Mouse (Mus musculus): ENCODE results near the gene Thsd4. TPM values are rescaled to one million over a fixed set of nuclear protein-coding genes. Genes with fewer than 3 reads are reported as not detected.

The Thsd4 gene
- polyA plus RNA-seq, 1 experiment from 2014 or later, result 4.3 TPM

GRCm38 (mm10) chr9:60305204-60305840 lies 216.5 kb downstream of the Thsd4 start:
- Histone ChIP-seq H3K9ac (ENCODE audit: low read depth, low read length) (no peak overlapping the region), H3K27me3 (ENCODE audit: control insufficient read depth, insufficient read depth, low read depth, low read length) (no peaks in the 10 kb centered on the region; the same call in 1 of the 2 replicates), H3K36me3 (ENCODE audit: control insufficient read depth, insufficient read depth, low read length) (no peaks in the 10 kb centered on the region), H3K27ac (ENCODE audit: low read length) (no peak overlapping the region), H3K4me3 (ENCODE audit: low read depth, low read length) (no peak overlapping the region), H3K9me3 (replicated peaks; ENCODE audit: control insufficient read depth, low read length, poor library complexity, severe bottlenecking) (peaks cover 6% of the 10 kb centered on the region), H3K4me1 (ENCODE audit: control insufficient read depth, insufficient read depth, low read length) (peaks cover 6% of the 10 kb centered on the region; the same call in 1 of the 2 replicates), H3K4me2 (ENCODE audit: low read length) (no peak overlapping the region)
- ATAC-seq, result no peak
- 98% methylated on average over 2 of the region's 2 CpGs for WGBS

- Histone ChIP-seq H3K4me3 (ENCODE audit: low read depth, low read length) (no peak overlapping the region), H3K9ac (ENCODE audit: low read depth, low read length) (no peak overlapping the region), H3K9me3 (replicated peaks; ENCODE audit: control insufficient read depth, low read length, poor library complexity, severe bottlenecking) (peaks cover 6% of the 10 kb centered on the region), H3K36me3 (ENCODE audit: control insufficient read depth, insufficient read depth, low read length) (no peaks in the 10 kb centered on the region), H3K27me3 (ENCODE audit: control insufficient read depth, insufficient read depth, low read depth, low read length) (no peaks in the 10 kb centered on the region), H3K4me1 (ENCODE audit: control insufficient read depth, insufficient read depth, low read length) (no peaks in the 10 kb centered on the region), H3K27ac (ENCODE audit: low read length) (no peak overlapping the region), H3K4me2 (ENCODE audit: low read length) (no peak overlapping the region)
- ATAC-seq, result no peak
- 75% methylated on average over 2 of the region's 2 CpGs for WGBS
Observed at GRCm38 (mm10) chr9:60296276-60296675, 225.6 kb downstream of the Thsd4 start.

- no peak overlapping the region for H3K4me3 ChIP-seq (ENCODE audit: low read depth, low read length)
- H3K9me3 ChIP-seq (replicated peaks; ENCODE audit: control insufficient read depth, low read length, poor library complexity, severe bottlenecking), result no peaks in the 10 kb centered on the region; the same call in 1 of the 2 replicates
- no peak overlapping the region for H3K4me2 ChIP-seq (ENCODE audit: low read length)
- no peak for ATAC-seq
- H3K27ac ChIP-seq (ENCODE audit: low read length), result no peak overlapping the region
- H3K27me3 ChIP-seq (ENCODE audit: control insufficient read depth, insufficient read depth, low read depth, low read length), result no peaks in the 10 kb centered on the region
- 64% methylated on average over 6 of the region's 6 CpGs for WGBS
- H3K9ac ChIP-seq (ENCODE audit: low read depth, low read length), result no peak overlapping the region
- no peaks in the 10 kb centered on the region for H3K4me1 ChIP-seq (ENCODE audit: control insufficient read depth, insufficient read depth, low read length)
- H3K36me3 ChIP-seq (ENCODE audit: control insufficient read depth, insufficient read depth, low read length), result no peaks in the 10 kb centered on the region
Observed at GRCm38 (mm10) chr9:60295199-60295598, 226.6 kb downstream of the Thsd4 start.

- no peaks in the 10 kb centered on the region for H3K4me1 ChIP-seq (ENCODE audit: control insufficient read depth, insufficient read depth, low read length)
- no peak overlapping the region for H3K9ac ChIP-seq (ENCODE audit: low read depth, low read length)
- H3K4me3 ChIP-seq (ENCODE audit: low read depth, low read length), result no peak overlapping the region
- no peak overlapping the region for H3K4me2 ChIP-seq (ENCODE audit: low read length)
- no peaks in the 10 kb centered on the region for H3K36me3 ChIP-seq (ENCODE audit: control insufficient read depth, insufficient read depth, low read length)
- WGBS, result 77% methylated on average over 6 of the region's 6 CpGs
- no peak for ATAC-seq
- H3K27me3 ChIP-seq (ENCODE audit: control insufficient read depth, insufficient read depth, low read depth, low read length), result no peaks in the 10 kb centered on the region
- H3K9me3 ChIP-seq (replicated peaks; ENCODE audit: control insufficient read depth, low read length, poor library complexity, severe bottlenecking), result no peaks in the 10 kb centered on the region; the same call in 1 of the 2 replicates
- H3K27ac ChIP-seq (ENCODE audit: low read length), result no peak overlapping the region
Observed at GRCm38 (mm10) chr9:60293129-60293528, 228.7 kb downstream of the Thsd4 start.

GRCm38 (mm10) chr9:60290780-60291179 lies 231.1 kb downstream of the Thsd4 start:
- H3K36me3 ChIP-seq (ENCODE audit: control insufficient read depth, insufficient read depth, low read length), result no peaks in the 10 kb centered on the region
- H3K4me2 ChIP-seq (ENCODE audit: low read length), result no peak overlapping the region
- H3K9ac ChIP-seq (ENCODE audit: low read depth, low read length), result no peak overlapping the region
- H3K4me1 ChIP-seq (ENCODE audit: control insufficient read depth, insufficient read depth, low read length), result no peaks in the 10 kb centered on the region
- no peak for ATAC-seq
- H3K27ac ChIP-seq (ENCODE audit: low read length), result no peak overlapping the region
- no peaks in the 10 kb centered on the region; the same call in 1 of the 2 replicates for H3K9me3 ChIP-seq (replicated peaks; ENCODE audit: control insufficient read depth, low read length, poor library complexity, severe bottlenecking)
- WGBS, result 88% methylated on average over 8 of the region's 8 CpGs
- H3K27me3 ChIP-seq (ENCODE audit: control insufficient read depth, insufficient read depth, low read depth, low read length), result no peaks in the 10 kb centered on the region
- no peak overlapping the region for H3K4me3 ChIP-seq (ENCODE audit: low read depth, low read length)

- 0 out of 2 replicates have a peak, but pooled peaks cover 3% of the 10 kb centered on the region for H3K4me1 ChIP-seq (ENCODE audit: control insufficient read depth, insufficient read depth, low read length)
- WGBS, result 59% methylated on average over 12 of the region's 12 CpGs
- no peaks in the 10 kb centered on the region for H3K27me3 ChIP-seq (ENCODE audit: control insufficient read depth, insufficient read depth, low read depth, low read length)
- no peak overlapping the region for H3K4me3 ChIP-seq (ENCODE audit: low read depth, low read length)
- no peak overlapping the region for H3K9ac ChIP-seq (ENCODE audit: low read depth, low read length)
- H3K9me3 ChIP-seq (replicated peaks; ENCODE audit: control insufficient read depth, low read length, poor library complexity, severe bottlenecking), result no peaks in the 10 kb centered on the region; the same call in 1 of the 2 replicates
- H3K36me3 ChIP-seq (ENCODE audit: control insufficient read depth, insufficient read depth, low read length), result no peaks in the 10 kb centered on the region
- no peak overlapping the region for H3K27ac ChIP-seq (ENCODE audit: low read length)
- H3K4me2 ChIP-seq (ENCODE audit: low read length), result no peak overlapping the region
- no peak for ATAC-seq
Observed at GRCm38 (mm10) chr9:60288789-60289188, 233.1 kb downstream of the Thsd4 start.

GRCm38 (mm10) chr9:60286390-60286789 lies 235.5 kb downstream of the Thsd4 start:
- H3K27me3 ChIP-seq (ENCODE audit: control insufficient read depth, insufficient read depth, low read depth, low read length), result no peaks in the 10 kb centered on the region
- no peak overlapping the region for H3K9ac ChIP-seq (ENCODE audit: low read depth, low read length)
- peaks cover 4% of the 10 kb centered on the region; the same call in 1 of the 2 replicates for H3K4me1 ChIP-seq (ENCODE audit: control insufficient read depth, insufficient read depth, low read length)
- no peaks in the 10 kb centered on the region; the same call in 1 of the 2 replicates for H3K9me3 ChIP-seq (replicated peaks; ENCODE audit: control insufficient read depth, low read length, poor library complexity, severe bottlenecking)
- H3K36me3 ChIP-seq (ENCODE audit: control insufficient read depth, insufficient read depth, low read length), result no peaks in the 10 kb centered on the region
- no peak overlapping the region for H3K4me3 ChIP-seq (ENCODE audit: low read depth, low read length)
- H3K27ac ChIP-seq (ENCODE audit: low read length), result no peak overlapping the region
- H3K4me2 ChIP-seq (ENCODE audit: low read length), result no peak overlapping the region
- no peak for ATAC-seq
- 87% methylated on average over 3 of the region's 3 CpGs for WGBS

- no peak overlapping the region for H3K27ac ChIP-seq (ENCODE audit: low read length)
- WGBS, result 9% methylated on average over 3 of the region's 3 CpGs
- ATAC-seq, result no peak
- H3K4me2 ChIP-seq (ENCODE audit: low read length), result no peak overlapping the region
- H3K4me1 ChIP-seq (ENCODE audit: control insufficient read depth, insufficient read depth, low read length), result peaks cover 7% of the 10 kb centered on the region; the same call in 1 of the 2 replicates
- H3K9me3 ChIP-seq (replicated peaks; ENCODE audit: control insufficient read depth, low read length, poor library complexity, severe bottlenecking), result no peaks in the 10 kb centered on the region; the same call in 1 of the 2 replicates
- H3K36me3 ChIP-seq (ENCODE audit: control insufficient read depth, insufficient read depth, low read length), result no peaks in the 10 kb centered on the region
- no peak overlapping the region for H3K4me3 ChIP-seq (ENCODE audit: low read depth, low read length)
- no peaks in the 10 kb centered on the region for H3K27me3 ChIP-seq (ENCODE audit: control insufficient read depth, insufficient read depth, low read depth, low read length)
- H3K9ac ChIP-seq (ENCODE audit: low read depth, low read length), result no peak overlapping the region
Observed at GRCm38 (mm10) chr9:60285047-60285462, 236.8 kb downstream of the Thsd4 start.

GRCm38 (mm10) chr9:60284318-60284717 lies 237.5 kb downstream of the Thsd4 start:
- no peak overlapping the region for H3K4me3 ChIP-seq (ENCODE audit: low read depth, low read length)
- no peak for ATAC-seq
- H3K4me1 ChIP-seq (ENCODE audit: control insufficient read depth, insufficient read depth, low read length), result peaks cover 7% of the 10 kb centered on the region; the same call in 1 of the 2 replicates
- no peaks in the 10 kb centered on the region for H3K27me3 ChIP-seq (ENCODE audit: control insufficient read depth, insufficient read depth, low read depth, low read length)
- no peaks in the 10 kb centered on the region for H3K36me3 ChIP-seq (ENCODE audit: control insufficient read depth, insufficient read depth, low read length)
- 89% methylated on average over 1 of the region's 1 CpGs for WGBS
- H3K9ac ChIP-seq (ENCODE audit: low read depth, low read length), result no peak overlapping the region
- H3K27ac ChIP-seq (ENCODE audit: low read length), result no peak overlapping the region
- no peaks in the 10 kb centered on the region for H3K9me3 ChIP-seq (replicated peaks; ENCODE audit: control insufficient read depth, low read length, poor library complexity, severe bottlenecking)
- H3K4me2 ChIP-seq (ENCODE audit: low read length), result no peak overlapping the region
